Mouse (Mus musculus): ENCODE results near the gene Col5a1. TPM values are rescaled to one million over a fixed set of nuclear protein-coding genes. Genes with fewer than 3 reads are reported as not detected.

The Col5a1 gene
- polyA plus RNA-seq, 1 experiment, result 172 TPM

DNA sequence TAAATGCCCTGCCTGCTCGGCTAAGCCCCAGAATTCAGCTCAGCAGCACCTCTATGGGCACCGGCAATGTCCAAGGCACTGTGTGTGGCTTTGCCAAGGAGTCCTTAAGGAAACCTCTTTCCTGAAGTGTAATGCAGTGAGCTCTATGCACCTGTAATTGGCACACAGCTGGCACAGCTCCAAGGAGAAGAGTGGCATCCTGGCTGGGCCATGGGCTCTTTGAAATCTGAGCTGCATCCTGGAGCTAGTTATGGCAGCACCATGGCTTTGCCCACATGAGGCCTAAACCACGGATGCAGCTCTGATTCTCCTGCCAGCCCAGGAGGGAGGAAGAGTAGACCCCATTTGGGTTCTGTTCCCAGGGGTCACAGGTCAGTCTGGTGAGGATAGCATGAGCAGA, 16.1 kb downstream of the Col5a1 start:
- Histone ChIP-seq H3K4me2 (ENCODE audit: low read depth) (no peak overlapping the region), H3K36me3 (ENCODE audit: control insufficient read depth, insufficient read depth) (peaks cover 9% of the 10 kb centered on the region), H3K79me2 (ENCODE audit: control insufficient read depth, insufficient read depth) (peaks cover 100% of the 10 kb centered on the region), H3K27me3 (ENCODE audit: control insufficient read depth, insufficient read depth, insufficient read length) (no peaks in the 10 kb centered on the region), H3ac (ENCODE audit: control insufficient read depth, insufficient read length) (no peak overlapping the region), H3K4me3 (no peak overlapping the region)
- TF ChIP-seq POLR2A (IDR thresholded peaks at IDR 0.05; ENCODE audit: insufficient read length, low read depth) (no peak), USF1 (IDR thresholded peaks at IDR 0.05; ENCODE audit: low read depth) (no peak), CEBPB (IDR thresholded peaks at IDR 0.05; ENCODE audit: insufficient read depth, poor library complexity, severe bottlenecking) (no peak), TCF12 (IDR thresholded peaks at IDR 0.05; ENCODE audit: insufficient read depth, poor library complexity, severe bottlenecking) (no peak), REST (IDR thresholded peaks at IDR 0.05; ENCODE audit: insufficient read depth, insufficient read length) (no peak), MYOD1 (IDR thresholded peaks at IDR 0.05; ENCODE audit: control insufficient read depth in 1 of 3, insufficient read length in 2 of 3, low read depth in 2 of 3) (no peak), MAX (IDR thresholded peaks at IDR 0.05; ENCODE audit: low read depth) (no peak), MYOG (IDR thresholded peaks at IDR 0.05; ENCODE audit: control insufficient read depth in 1 of 3, insufficient read depth in 1 of 3, insufficient read length in 2 of 3, low read depth in 2 of 3) (no peak), E2F4 (IDR thresholded peaks at IDR 0.05; ENCODE audit: insufficient read depth) (no peak)

DNA sequence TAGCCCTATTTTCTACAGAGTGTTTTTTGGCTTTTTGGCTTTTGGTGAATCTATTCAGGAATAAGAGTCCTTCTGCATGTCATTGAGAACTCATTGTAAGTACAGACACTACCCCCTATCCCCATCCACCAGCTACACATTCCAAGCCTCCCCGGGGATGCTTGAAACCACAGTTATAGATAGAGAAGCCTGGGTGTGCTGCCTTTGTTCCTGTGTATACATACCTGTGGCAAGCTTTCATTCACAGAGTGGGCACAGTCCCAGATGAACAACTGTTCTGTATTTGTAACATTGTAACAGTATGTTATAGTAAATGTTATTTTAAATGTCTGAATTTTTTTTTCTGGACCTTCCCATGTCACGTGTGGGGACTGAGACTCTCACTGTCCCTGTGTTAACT, 19.2 kb downstream of the Col5a1 start:
- TF ChIP-seq TCF12 (IDR thresholded peaks at IDR 0.05; ENCODE audit: insufficient read depth, poor library complexity, severe bottlenecking) (no peak), E2F4 (IDR thresholded peaks at IDR 0.05; ENCODE audit: insufficient read depth) (no peak), POLR2AphosphoS2 (IDR thresholded peaks at IDR 0.05; ENCODE audit: insufficient read length, low read depth) (no peak), REST (IDR thresholded peaks at IDR 0.05; ENCODE audit: insufficient read depth, insufficient read length) (no peak), CEBPB (IDR thresholded peaks at IDR 0.05; ENCODE audit: insufficient read depth, poor library complexity, severe bottlenecking) (no peak), MYOG (IDR thresholded peaks at IDR 0.05; ENCODE audit: control insufficient read depth in 1 of 3, insufficient read depth in 1 of 3, insufficient read length in 2 of 3, low read depth in 2 of 3) (no peak), TCF3 (IDR thresholded peaks at IDR 0.05; ENCODE audit: insufficient read length, low read depth) (no peak), POLR2A (IDR thresholded peaks at IDR 0.05; ENCODE audit: insufficient read length, low read depth) (no peak), USF1 (IDR thresholded peaks at IDR 0.05; ENCODE audit: low read depth) (no peak), MAX (IDR thresholded peaks at IDR 0.05; ENCODE audit: low read depth) (no peak), SRF (IDR thresholded peaks at IDR 0.05; ENCODE audit: control insufficient read depth, insufficient read length, low read depth) (no peak), MYOD1 (IDR thresholded peaks at IDR 0.05; ENCODE audit: control insufficient read depth in 1 of 3, insufficient read length in 2 of 3, low read depth in 2 of 3) (no peak)
- H3ac ChIP-seq (ENCODE audit: control insufficient read depth, insufficient read length), result no peak overlapping the region
- H3K4me2 ChIP-seq (ENCODE audit: low read depth), result no peak overlapping the region
- H3K27me3 ChIP-seq (ENCODE audit: control insufficient read depth, insufficient read depth, insufficient read length), result no peaks in the 10 kb centered on the region
- no peak overlapping the region for H3K4me3 ChIP-seq
- peaks cover 5% of the 10 kb centered on the region for H3K36me3 ChIP-seq (ENCODE audit: control insufficient read depth, insufficient read depth)
- H3K79me2 ChIP-seq (ENCODE audit: control insufficient read depth, insufficient read depth), result peaks cover 100% of the 10 kb centered on the region

DNA sequence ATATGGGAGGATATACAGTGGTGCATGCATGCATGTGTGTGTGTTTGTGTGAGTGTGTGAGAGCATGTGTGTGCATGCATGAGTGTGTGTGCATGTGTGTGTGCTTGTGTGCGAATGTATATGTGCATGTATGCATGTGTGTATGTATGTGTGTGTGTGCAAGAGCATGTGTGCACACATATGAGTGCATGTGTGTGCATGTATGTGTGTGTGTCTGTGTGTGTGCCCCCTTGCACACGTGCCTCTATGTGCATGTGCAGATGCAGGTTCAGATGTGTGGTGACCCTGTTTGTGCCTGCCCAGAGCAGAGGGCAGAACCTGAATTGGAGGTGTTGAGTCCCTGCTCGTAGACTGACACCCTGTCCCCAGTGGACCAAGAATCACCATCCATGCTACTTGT, 24.3 kb downstream of the Col5a1 start:
- Histone ChIP-seq H3K27me3 (ENCODE audit: control insufficient read depth, insufficient read depth, insufficient read length) (no peaks in the 10 kb centered on the region), H3K4me3 (no peak overlapping the region), H3K79me2 (ENCODE audit: control insufficient read depth, insufficient read depth) (peaks cover 100% of the 10 kb centered on the region), H3ac (ENCODE audit: control insufficient read depth, insufficient read length) (no peak overlapping the region), H3K4me2 (ENCODE audit: low read depth) (no peak overlapping the region), H3K36me3 (ENCODE audit: control insufficient read depth, insufficient read depth) (peaks cover 10% of the 10 kb centered on the region)
- TF ChIP-seq POLR2A (IDR thresholded peaks at IDR 0.05; ENCODE audit: insufficient read length, low read depth), result peak; percentile 48
- no peak for TF ChIP-seq MAX (IDR thresholded peaks at IDR 0.05; ENCODE audit: low read depth)
- no peak for TF ChIP-seq MYOG (IDR thresholded peaks at IDR 0.05; ENCODE audit: control insufficient read depth in 1 of 3, insufficient read depth in 1 of 3, insufficient read length in 2 of 3, low read depth in 2 of 3)
- peak; percentile 92 for TF ChIP-seq POLR2AphosphoS2 (IDR thresholded peaks at IDR 0.05; ENCODE audit: insufficient read length, low read depth)
- no peak for TF ChIP-seq TCF3 (IDR thresholded peaks at IDR 0.05; ENCODE audit: insufficient read length, low read depth)

DNA sequence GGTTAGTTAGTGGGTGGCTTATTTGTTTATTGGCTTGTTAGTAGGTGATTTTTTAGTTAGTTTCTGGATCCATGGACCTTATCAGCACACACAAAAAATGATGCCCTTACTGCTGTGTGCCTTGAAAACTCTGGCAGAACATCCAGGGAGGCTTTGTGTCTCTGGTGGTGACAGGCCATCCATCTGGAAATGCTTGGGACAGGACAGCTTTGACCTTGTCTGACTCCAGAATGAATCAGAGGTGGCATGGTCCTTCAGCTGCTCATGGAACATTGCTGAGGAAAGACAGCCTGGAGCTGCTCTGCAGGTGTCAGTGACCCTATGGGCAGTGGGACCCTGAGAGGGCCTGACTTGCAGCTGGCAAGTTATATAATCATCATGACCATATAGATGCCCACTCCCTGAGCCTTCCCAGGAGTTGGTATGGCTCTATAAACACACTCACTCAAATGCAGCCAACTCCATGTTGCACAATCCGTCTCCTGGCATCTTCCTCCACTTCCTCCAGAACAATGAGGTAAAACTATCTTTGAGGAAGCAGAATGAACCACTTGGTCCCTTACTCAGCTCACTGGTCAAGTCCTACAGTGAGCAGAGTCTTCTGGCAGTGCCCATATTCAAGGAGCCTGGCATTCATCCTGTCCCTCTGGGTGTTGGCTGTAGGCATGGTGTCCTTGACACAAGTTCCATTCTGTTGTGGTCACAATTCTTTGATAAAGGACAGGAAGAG, 26.5 kb downstream of the Col5a1 start:
- TF ChIP-seq POLR2AphosphoS2 (IDR thresholded peaks at IDR 0.05; ENCODE audit: insufficient read length, low read depth), result no peak
- TF ChIP-seq MYOG (IDR thresholded peaks at IDR 0.05; ENCODE audit: control insufficient read depth in 1 of 3, insufficient read depth in 1 of 3, insufficient read length in 2 of 3, low read depth in 2 of 3), result no peak
- TF ChIP-seq E2F4 (IDR thresholded peaks at IDR 0.05; ENCODE audit: insufficient read depth), result no peak
- no peak for TF ChIP-seq SRF (IDR thresholded peaks at IDR 0.05; ENCODE audit: control insufficient read depth, insufficient read length, low read depth)
- TF ChIP-seq POLR2A (IDR thresholded peaks at IDR 0.05; ENCODE audit: insufficient read length, low read depth), result no peak
- TF ChIP-seq USF1 (IDR thresholded peaks at IDR 0.05; ENCODE audit: low read depth), result no peak
- no peak for TF ChIP-seq MAX (IDR thresholded peaks at IDR 0.05; ENCODE audit: low read depth)
- TF ChIP-seq MYOD1 (IDR thresholded peaks at IDR 0.05; ENCODE audit: control insufficient read depth in 1 of 3, insufficient read length in 2 of 3, low read depth in 2 of 3), result peak in 1 of 3 experiments; percentile 6
- TF ChIP-seq TCF3 (IDR thresholded peaks at IDR 0.05; ENCODE audit: insufficient read length, low read depth), result no peak
- no peak for TF ChIP-seq TCF12 (IDR thresholded peaks at IDR 0.05; ENCODE audit: insufficient read depth, poor library complexity, severe bottlenecking)
- TF ChIP-seq CEBPB (IDR thresholded peaks at IDR 0.05; ENCODE audit: insufficient read depth, poor library complexity, severe bottlenecking), result peak; percentile 41; the same call in 1 of the 2 replicates
- no peak for TF ChIP-seq REST (IDR thresholded peaks at IDR 0.05; ENCODE audit: insufficient read depth, insufficient read length)
- Histone ChIP-seq H3K4me3 (no peak overlapping the region), H3K36me3 (ENCODE audit: control insufficient read depth, insufficient read depth) (peaks cover 10% of the 10 kb centered on the region), H3K27me3 (ENCODE audit: control insufficient read depth, insufficient read depth, insufficient read length) (no peaks in the 10 kb centered on the region), H3ac (ENCODE audit: control insufficient read depth, insufficient read length) (no peak overlapping the region), H3K4me2 (ENCODE audit: low read depth) (no peak overlapping the region), H3K79me2 (ENCODE audit: control insufficient read depth, insufficient read depth) (peaks cover 100% of the 10 kb centered on the region)

All from myocyte (in vitro differentiated cells).